8 mouse cellular contexts compared by ENCODE assay signal in genomic region chr13:19623228-19623905, GRCm38 (mm10). TPM values are rescaled to one million over a fixed set of nuclear protein-coding genes. Genes with fewer than 3 reads are reported as not detected.
A peak's percentile ranks its signal among the peaks of the same experiment; 100 is the strongest.
DNase-seq lines count a peak whose midpoint lies in the region; ATAC-seq and TF ChIP-seq lines count a peak whose summit lies in the region.

No protein-coding gene starts in this region.

- peak overlapping the region; percentile 71 for H3K9ac ChIP-seq in embryonic facial prominence, embryonic 13.5 days
- peak overlapping the region; percentile 42 for H3K9ac ChIP-seq in intestine, embryonic 14.5 days (ENCODE audit: low read length)
- H3K9ac ChIP-seq in midbrain, embryonic 16.5 days (ENCODE audit: low read depth, low read length) = peak overlapping the region; percentile 72

- TF ChIP-seq POLR2A in bone marrow macrophage, adult 2 months (IDR thresholded peaks at IDR 0.05; ENCODE audit: borderline replicate concordance, low read depth, low read length) = no peak

- no peaks in the 10 kb centered on the region for H3K4me1 ChIP-seq in bone marrow macrophage, adult 2 months (ENCODE audit: control insufficient read depth, insufficient read depth, low read length)
- peaks cover 15% of the 10 kb centered on the region; the same call in 1 of the 2 replicates for H3K4me1 ChIP-seq in embryonic facial prominence, embryonic 13.5 days
- H3K4me1 ChIP-seq in intestine, embryonic 14.5 days (replicated peaks; ENCODE audit: control insufficient read depth, insufficient read depth, low read length) = no peaks in the 10 kb centered on the region
- peaks cover 13% of the 10 kb centered on the region for H3K4me1 ChIP-seq in midbrain, embryonic 16.5 days (ENCODE audit: control insufficient read depth, insufficient read depth, low read length)

- no peak overlapping the region for H3K27ac ChIP-seq in bone marrow macrophage, adult 2 months (ENCODE audit: insufficient read depth, low read depth, low read length)
- H3K27ac ChIP-seq in embryonic facial prominence, embryonic 13.5 days = no peak overlapping the region
- H3K27ac ChIP-seq in intestine, embryonic 14.5 days (ENCODE audit: low read depth) = no peak overlapping the region
- no peak overlapping the region for H3K27ac ChIP-seq in midbrain, embryonic 16.5 days (ENCODE audit: low read length)

- TF ChIP-seq CTCF in bone marrow macrophage, adult 2 months (IDR thresholded peaks at IDR 0.05; ENCODE audit: low read depth, low read length) = no peak

- 23% methylated on average over 30 of the region's 30 CpGs for WGBS in embryonic facial prominence, embryonic 13.5 days
- WGBS in intestine, embryonic 14.5 days = 20% methylated on average over 30 of the region's 30 CpGs
- WGBS in midbrain, embryonic 16.5 days = 14% methylated on average over 30 of the region's 30 CpGs

- H3K4me2 ChIP-seq in embryonic facial prominence, embryonic 13.5 days = peak overlapping the region; percentile 88
- peak overlapping the region; percentile 86 for H3K4me2 ChIP-seq in intestine, embryonic 14.5 days (ENCODE audit: low read length)
- H3K4me2 ChIP-seq in midbrain, embryonic 16.5 days (ENCODE audit: low read length) = peak overlapping the region; percentile 91

- peak overlapping the region; percentile 56 for H3K4me3 ChIP-seq in bone marrow macrophage, adult 2 months (ENCODE audit: insufficient read depth, low read length)
- peak overlapping the region; percentile 48 for H3K4me3 ChIP-seq in embryonic facial prominence, embryonic 13.5 days
- peak overlapping the region; percentile 49 for H3K4me3 ChIP-seq in intestine, embryonic 14.5 days (ENCODE audit: low read depth, low read length)
- peak overlapping the region; percentile 55 for H3K4me3 ChIP-seq in midbrain, embryonic 16.5 days (ENCODE audit: low read depth, low read length)

- H3K27me3 ChIP-seq in embryonic facial prominence, embryonic 13.5 days = peaks cover 37% of the 10 kb centered on the region
- peaks cover 23% of the 10 kb centered on the region for H3K27me3 ChIP-seq in intestine, embryonic 14.5 days (replicated peaks; ENCODE audit: control insufficient read depth, insufficient read depth, low read length)
- no peaks in the 10 kb centered on the region; the same call in 1 of the 2 replicates for H3K27me3 ChIP-seq in midbrain, embryonic 16.5 days (ENCODE audit: control insufficient read depth, insufficient read depth, low read depth, low read length)

- no peaks in the 10 kb centered on the region for H3K36me3 ChIP-seq in embryonic facial prominence, embryonic 13.5 days
- H3K36me3 ChIP-seq in intestine, embryonic 14.5 days (ENCODE audit: control insufficient read depth, insufficient read depth, low read length) = no peaks in the 10 kb centered on the region
- no peaks in the 10 kb centered on the region for H3K36me3 ChIP-seq in midbrain, embryonic 16.5 days (ENCODE audit: control insufficient read depth, insufficient read depth, low read length)

- peak; percentile 8 for DNase-seq in kidney, postnatal 10 days
- no peak for DNase-seq in kidney, postnatal 36 days
- DNase-seq in intestine, embryonic 14.5 days (ENCODE audit: low spot score) = peak; percentile 64
- DNase-seq in kidney, adult 8-10 months = no peak

- no peak for ATAC-seq in embryonic facial prominence, embryonic 13.5 days (ENCODE audit: insufficient number of reproducible peaks, insufficient read depth, low FRiP score, low TSS enrichment, low read depth)
- peak; percentile 13; the same call in 1 of the 2 replicates for ATAC-seq in intestine, embryonic 14.5 days (replicated peaks; ENCODE audit: low FRiP score, low TSS enrichment, low read depth)
- peak; percentile 47 for ATAC-seq in midbrain, embryonic 16.5 days
- no peak for ATAC-seq in monocyte, adult 5-6 weeks (replicated peaks; ENCODE audit: insufficient number of reproducible peaks, low FRiP score, low TSS enrichment, poor library complexity, severe bottlenecking)

- H3K9me3 ChIP-seq in embryonic facial prominence, embryonic 13.5 days = no peaks in the 10 kb centered on the region
- H3K9me3 ChIP-seq in intestine, embryonic 14.5 days (ENCODE audit: control insufficient read depth, low read length) = no peaks in the 10 kb centered on the region
- H3K9me3 ChIP-seq in midbrain, embryonic 16.5 days (replicated peaks; ENCODE audit: control insufficient read depth, low read length, poor library complexity, severe bottlenecking) = no peaks in the 10 kb centered on the region

RNA-seq across cellular contexts. Expression of gene Sfrp4, which starts 0.5 kb away (rescaled TPM):
- not detected in 2 replicates for polyA plus RNA-seq in bone marrow macrophage, adult 2 months (2012; ENCODE audit: insufficient read depth, insufficient read length, missing spikeins)
- 15.8 and 34.0 TPM in 2 replicates for polyA plus RNA-seq in embryonic facial prominence, embryonic 13.5 days (2015; fragmentation: Nextera tagmentation; extraction: Ambion mirVana)
- polyA plus RNA-seq in intestine, embryonic 14.5 days (2014; fragmentation: Nextera tagmentation; extraction: Ambion mirVana) = 0.39 and 0.58 TPM in 2 replicates
- 3.9 and 4.4 TPM in 2 replicates for polyA plus RNA-seq in midbrain, embryonic 16.5 days (2015; fragmentation: Nextera tagmentation; extraction: Ambion mirVana)
- not detected in 3 replicates for total RNA-seq in monocyte, adult 5-6 weeks (2017)

RNA-seq across cellular contexts. Expression of gene Epdr1, which starts 3.6 kb away (rescaled TPM):
- 0.38 TPM in 1 of 2 replicates, not detected in the other for polyA plus RNA-seq in bone marrow macrophage, adult 2 months (2012; ENCODE audit: insufficient read depth, insufficient read length, missing spikeins)
- 42.5 and 46.3 TPM in 2 replicates for polyA plus RNA-seq in embryonic facial prominence, embryonic 13.5 days (2015; fragmentation: Nextera tagmentation; extraction: Ambion mirVana)
- 13.8 and 14.8 TPM in 2 replicates for polyA plus RNA-seq in intestine, embryonic 14.5 days (2014; fragmentation: Nextera tagmentation; extraction: Ambion mirVana)
- polyA plus RNA-seq in midbrain, embryonic 16.5 days (2015; fragmentation: Nextera tagmentation; extraction: Ambion mirVana) = 18.6 and 25.3 TPM in 2 replicates
- total RNA-seq in monocyte, adult 5-6 weeks (2017) = 1.5 TPM in 1 of 3 replicates, not detected in the others

Comparison
In these comparisons a context has a peak if more than half of its experiments do, and no peak if none do; other contexts are left out.
1. DNase-seq: peak in kidney, postnatal 10 days (single experiment) and intestine, embryonic 14.5 days (single experiment); none in kidney, postnatal 36 days (0 of 2) and kidney, adult 8-10 months (0 of 2).
2. ATAC-seq: peak in intestine, embryonic 14.5 days (single experiment) and midbrain, embryonic 16.5 days (single experiment); none in embryonic facial prominence, embryonic 13.5 days (single experiment) and monocyte, adult 5-6 weeks (single experiment).
3. RNA of gene Epdr1, which starts 3.6 kb away (polyA plus RNA-seq): 42.5 to 46.3 TPM in embryonic facial prominence, embryonic 13.5 days, 18.6 to 25.3 TPM in midbrain, embryonic 16.5 days and 13.8 to 14.8 TPM in intestine, embryonic 14.5 days; 0.38 TPM in bone marrow macrophage, adult 2 months; every median in the first group is over 10 times any median in the second.
4. Peak in every context shown above with its lines, with median percentiles within 50 percentile points of each other: H3K4me3 ChIP-seq, H3K4me2 ChIP-seq and H3K9ac ChIP-seq.